Mouse (Mus musculus) limb, embryonic 13.5 days (tissue): ENCODE data around the gene Wdr95. TPM values are rescaled to one million over a fixed set of nuclear protein-coding genes. Genes with fewer than 3 reads are reported as not detected.
A peak's percentile ranks its signal among the peaks of the same experiment; 100 is the strongest.
"Not testable (repeated sequence)": the region's sequence is repeated elsewhere in the genome, so short reads cannot be mapped to it uniquely, and the experiment has no call there.

Experiments used
- ATAC-seq: fragments of 200-750 bp; cut with Nextera tagmentation; 2 replicates; pipeline ENCODE4 v1.8.0; 2017; ENCODE audit warnings: low read depth, moderate number of reproducible peaks, moderate TSS enrichment; ENCODE audit not compliant: low FRiP score
- H3K27ac ChIP-seq: fragments of 300-500 bp; sonication (generic); 2 replicates; pipeline ENCODE4 v1.5.1; 2015; ENCODE audit warnings: inconsistent platforms, mild to moderate bottlenecking, moderate library complexity
- H3K27me3 ChIP-seq: fragments of 300-500 bp; sonication (generic); 2 replicates; pipeline ENCODE4 v1.6.1; 2015; ENCODE audit warnings: mild to moderate bottlenecking, inconsistent platforms
- H3K36me3 ChIP-seq: fragments of 300-500 bp; sonication (generic); 2 replicates; pipeline ENCODE4 v1.6.1; 2015; ENCODE audit warnings: inconsistent platforms, mild to moderate bottlenecking, moderate library complexity
- H3K4me1 ChIP-seq: fragments of 300-500 bp; sonication (generic); 2 replicates; pipeline ENCODE4 v1.6.1; 2015; ENCODE audit warnings: inconsistent platforms
- H3K4me2 ChIP-seq: fragments of 300-500 bp; sonication (generic); replicated peaks from 2 replicates; pipeline ENCODE4 v1.6.1; 2015; ENCODE audit warnings: inconsistent platforms, mild to moderate bottlenecking, moderate library complexity
- H3K4me3 ChIP-seq: fragments of 300-500 bp; sonication (generic); 2 replicates; pipeline ENCODE4 v1.5.1; 2015; ENCODE audit warnings: moderate library complexity, mild to moderate bottlenecking, inconsistent platforms
- H3K9ac ChIP-seq: fragments of 300-500 bp; sonication (generic); 2 replicates; pipeline ENCODE4 v1.6.1; 2015; ENCODE audit warnings: mild to moderate bottlenecking, inconsistent platforms
- H3K9me3 ChIP-seq: fragments of 300-500 bp; sonication (generic); 2 replicates; pipeline ENCODE4 v1.6.1; 2016; ENCODE audit warnings: inconsistent platforms
- WGBS: fragments of 180-500 bp; shearing (Covaris S2); methylation state at CpG from one replicate; pipeline ENCODE4 v1.1.7; 2015; 5-methylcytosine and 5-hydroxymethylcytosine counted together
- polyA plus RNA-seq: library from polyadenylated mRNA; unstranded; fragments of >200 nt; fragmentation: Nextera tagmentation; extraction: Ambion mirVana; gene quantifications from 2 replicates; pipeline ENCODE4 v1.2.1, GENCODE M21; 2015

Gene Wdr95
- polyA plus RNA-seq, 1 experiment from 2014 or later = 0.08 TPM

DNA sequence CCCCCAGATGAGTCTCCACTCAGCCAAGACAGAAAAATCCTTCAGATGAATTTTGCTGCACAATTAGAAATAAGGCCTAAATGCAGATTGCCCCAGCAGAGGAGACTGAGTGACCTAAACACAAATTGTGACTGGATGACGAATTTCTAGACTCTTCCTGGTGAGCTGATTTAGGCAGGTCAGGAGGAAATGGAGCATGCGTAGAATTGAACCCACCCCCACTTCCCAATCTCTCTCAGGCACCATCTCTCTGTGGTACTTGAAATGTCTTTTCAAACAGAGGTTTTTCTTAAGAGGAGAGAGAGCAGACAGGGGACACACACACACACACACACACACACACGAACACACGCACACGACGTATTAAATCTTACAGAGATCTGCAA, 4.6 kb upstream of the Wdr95 start:
- Histone ChIP-seq H3K27me3 (0 out of 2 replicates have a peak, but pooled peaks cover 3% of the 10 kb centered on the region), H3K27ac (no peak overlapping the region), H3K9me3 (no peaks in the 10 kb centered on the region), H3K4me3 (no peak overlapping the region), H3K4me1 (peaks cover 29% of the 10 kb centered on the region), H3K9ac (no peak overlapping the region), H3K36me3 (no peaks in the 10 kb centered on the region), H3K4me2 (no peak overlapping the region)
- ATAC-seq = no peak
- WGBS = 58% methylated on average over 6 of the region's 6 CpGs

DNA sequence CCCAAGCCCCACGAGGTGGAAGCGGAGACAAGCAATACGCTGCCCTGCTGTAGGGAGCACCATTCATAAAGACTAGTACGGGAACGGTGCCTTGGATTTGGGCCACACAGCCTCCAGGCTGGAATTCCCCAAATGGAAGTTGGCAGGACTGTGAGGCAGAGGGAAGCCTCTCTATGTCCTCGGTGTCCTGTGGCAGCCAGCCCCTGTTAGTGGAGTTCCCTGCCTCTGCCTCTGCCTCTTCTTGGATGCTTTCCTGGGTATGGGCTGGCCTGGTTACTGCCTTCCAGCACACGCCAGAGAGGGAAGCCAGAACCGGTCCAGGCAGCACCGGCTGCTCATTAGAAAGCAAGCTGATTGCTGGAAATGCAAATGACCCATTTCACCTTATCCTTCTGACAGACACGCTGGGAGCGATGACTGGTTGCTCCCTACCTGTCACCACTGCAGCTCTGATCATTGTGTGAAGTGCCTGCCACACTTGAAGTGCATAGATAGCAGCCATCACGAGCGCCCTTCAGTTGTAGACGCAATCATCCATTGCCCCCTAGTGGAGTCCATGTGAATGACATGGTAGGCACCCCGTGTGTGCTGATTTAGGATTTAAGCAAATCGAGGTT, 4.1 kb upstream of the Wdr95 start:
- H3K9me3 ChIP-seq = no peaks in the 10 kb centered on the region
- peak; percentile 68 for ATAC-seq
- H3K4me3 ChIP-seq = no peak overlapping the region
- 23% methylated on average over 16 of the region's 16 CpGs for WGBS
- H3K4me2 ChIP-seq = peak overlapping the region; percentile 38
- 0 out of 2 replicates have a peak, but pooled peaks cover 3% of the 10 kb centered on the region for H3K27me3 ChIP-seq
- H3K9ac ChIP-seq = no peak overlapping the region
- peak overlapping the region; percentile 67; the same call in 1 of the 2 replicates for H3K27ac ChIP-seq
- no peaks in the 10 kb centered on the region for H3K36me3 ChIP-seq
- H3K4me1 ChIP-seq = peaks cover 29% of the 10 kb centered on the region

DNA sequence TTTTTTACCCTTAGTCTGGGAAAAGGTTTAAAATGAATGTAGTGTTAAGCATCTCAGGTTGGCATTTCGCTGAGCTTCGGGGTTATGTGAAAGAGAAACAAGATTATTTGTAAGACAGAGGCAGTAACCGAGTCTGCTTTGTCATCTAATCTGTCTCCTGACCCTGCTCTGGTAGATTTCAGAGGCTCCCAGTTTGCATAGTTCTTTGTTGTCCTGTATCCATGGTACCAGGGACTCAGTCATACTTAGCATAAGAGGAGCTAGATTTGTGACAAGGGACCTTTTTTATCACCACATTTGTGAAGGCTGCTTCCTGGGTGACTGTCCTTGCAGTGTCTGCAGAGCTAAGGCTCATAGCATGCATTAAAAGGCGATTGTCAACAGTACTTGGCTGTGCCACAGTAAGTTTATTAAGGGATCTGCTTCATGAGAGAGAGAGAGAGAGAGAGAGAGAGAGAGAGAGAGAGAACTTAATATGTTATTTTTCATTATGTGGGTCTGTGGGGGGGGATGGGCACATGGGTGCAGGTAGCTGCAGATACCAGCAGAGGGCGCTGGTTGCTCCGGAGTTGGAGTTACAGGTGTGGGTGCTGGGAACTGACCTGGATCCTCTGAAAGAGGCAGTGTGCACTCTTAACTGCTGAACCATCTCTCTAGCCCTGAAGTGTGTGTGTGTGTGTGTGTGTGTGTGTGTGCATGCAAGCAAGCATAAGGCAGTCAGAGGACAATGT, 3.3 kb upstream of the Wdr95 start:
- H3K27me3 ChIP-seq = 0 out of 2 replicates have a peak, but pooled peaks cover 3% of the 10 kb centered on the region
- no peak overlapping the region for H3K27ac ChIP-seq
- peaks cover 29% of the 10 kb centered on the region for H3K4me1 ChIP-seq
- ATAC-seq = no peak
- no peak overlapping the region for H3K4me3 ChIP-seq
- peak overlapping the region; percentile 38 for H3K4me2 ChIP-seq
- no peaks in the 10 kb centered on the region for H3K36me3 ChIP-seq
- WGBS = 49% methylated on average over 6 of the region's 6 CpGs
- H3K9me3 ChIP-seq = no peaks in the 10 kb centered on the region
- no peak overlapping the region for H3K9ac ChIP-seq

DNA sequence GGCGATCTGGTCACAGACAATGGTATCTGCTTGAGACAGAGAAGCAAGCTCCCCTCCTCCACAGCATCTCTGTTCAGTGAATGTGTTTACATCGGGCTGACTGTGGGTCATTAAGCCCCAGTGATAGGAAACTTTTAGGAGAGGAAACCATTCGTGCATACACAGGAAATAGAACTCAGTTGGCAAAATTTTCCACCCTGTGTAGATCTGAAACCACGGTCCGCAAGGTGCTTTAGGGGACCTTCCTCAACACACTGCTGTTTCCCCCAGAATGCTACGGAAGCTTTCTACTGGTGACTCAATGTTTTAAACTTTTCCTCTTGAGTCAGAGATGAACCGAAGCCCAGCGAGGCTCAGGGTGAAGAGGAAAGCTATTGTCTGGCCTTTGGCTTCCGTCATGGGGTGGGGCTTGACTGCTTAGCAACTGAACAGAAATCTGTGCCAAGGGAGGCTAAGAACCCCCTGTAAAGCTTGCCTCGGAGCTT, 2.0 kb upstream of the Wdr95 start:
- no peak overlapping the region for H3K4me3 ChIP-seq

GRCm38 (mm10) chr5:149527292-149527691, 1.2 kb upstream of the Wdr95 start:
- 82% methylated on average over 4 of the region's 4 CpGs for WGBS

More for the DNA sequence above, 2.0 kb upstream of the Wdr95 start:
- Histone ChIP-seq H3K27me3 (0 out of 2 replicates have a peak, but pooled peaks cover 3% of the 10 kb centered on the region), H3K36me3 (no peaks in the 10 kb centered on the region), H3K9me3 (no peaks in the 10 kb centered on the region), H3K27ac (no peak overlapping the region), H3K4me2 (no peak overlapping the region), H3K4me1 (peaks cover 27% of the 10 kb centered on the region), H3K9ac (no peak overlapping the region)
- no peak for ATAC-seq
- 60% methylated on average over 10 of the region's 10 CpGs for WGBS

DNA sequence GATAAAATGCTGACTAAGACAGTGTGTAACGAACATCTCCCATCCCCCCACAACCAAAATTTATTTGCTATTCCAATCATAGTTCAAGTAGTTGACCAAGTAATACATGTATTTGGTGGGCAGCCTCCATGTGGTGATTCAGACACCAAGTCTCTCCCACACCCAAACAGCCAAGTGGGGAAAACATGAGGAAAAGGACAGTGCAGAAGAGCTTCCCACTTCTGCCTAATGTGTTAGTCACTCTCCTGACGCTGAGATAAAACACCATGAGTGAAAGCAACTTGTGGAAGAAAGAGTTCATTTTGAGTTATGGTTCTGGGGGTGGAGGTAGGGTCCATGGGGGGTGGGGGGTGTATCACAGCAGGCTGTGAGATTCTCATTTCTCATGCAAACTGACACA, 5.4 kb downstream of the Wdr95 start:
- Histone ChIP-seq H3K27me3 (no peaks in the 10 kb centered on the region), H3K27ac (no peak overlapping the region), H3K4me1 (peaks cover 28% of the 10 kb centered on the region), H3K4me3 (no peak overlapping the region), H3K36me3 (no peaks in the 10 kb centered on the region), H3K4me2 (no peak overlapping the region), H3K9ac (no peak overlapping the region), H3K9me3 (no peaks in the 10 kb centered on the region)
- WGBS = 91% methylated on average over 2 of the region's 2 CpGs
- ATAC-seq = no peak

More at GRCm38 (mm10) chr5:149527292-149527691, 1.2 kb upstream of the Wdr95 start:
- not testable (repeated sequence) for H3K36me3 ChIP-seq, ATAC-seq, H3K4me3 ChIP-seq, H3K9me3 ChIP-seq, H3K27ac ChIP-seq, H3K27me3 ChIP-seq, H3K4me2 ChIP-seq, H3K9ac ChIP-seq
- H3K4me1 ChIP-seq = peaks cover 25% of the 10 kb centered on the region

GRCm38 (mm10) chr5:149536005-149536404, 7.5 kb downstream of the Wdr95 start:
- H3K9me3 ChIP-seq = no peaks in the 10 kb centered on the region
- H3K4me2 ChIP-seq = peak overlapping the region; percentile 23
- H3K27ac ChIP-seq = no peak overlapping the region
- ATAC-seq = no peak
- peaks cover 35% of the 10 kb centered on the region for H3K4me1 ChIP-seq
- H3K4me3 ChIP-seq = no peak overlapping the region
- WGBS = 63% methylated on average over 9 of the region's 9 CpGs
- H3K36me3 ChIP-seq = no peaks in the 10 kb centered on the region
- 0 out of 2 replicates have a peak overlapping the region, but pooled peaks have one; percentile 25 for H3K9ac ChIP-seq
- H3K27me3 ChIP-seq = no peaks in the 10 kb centered on the region

DNA sequence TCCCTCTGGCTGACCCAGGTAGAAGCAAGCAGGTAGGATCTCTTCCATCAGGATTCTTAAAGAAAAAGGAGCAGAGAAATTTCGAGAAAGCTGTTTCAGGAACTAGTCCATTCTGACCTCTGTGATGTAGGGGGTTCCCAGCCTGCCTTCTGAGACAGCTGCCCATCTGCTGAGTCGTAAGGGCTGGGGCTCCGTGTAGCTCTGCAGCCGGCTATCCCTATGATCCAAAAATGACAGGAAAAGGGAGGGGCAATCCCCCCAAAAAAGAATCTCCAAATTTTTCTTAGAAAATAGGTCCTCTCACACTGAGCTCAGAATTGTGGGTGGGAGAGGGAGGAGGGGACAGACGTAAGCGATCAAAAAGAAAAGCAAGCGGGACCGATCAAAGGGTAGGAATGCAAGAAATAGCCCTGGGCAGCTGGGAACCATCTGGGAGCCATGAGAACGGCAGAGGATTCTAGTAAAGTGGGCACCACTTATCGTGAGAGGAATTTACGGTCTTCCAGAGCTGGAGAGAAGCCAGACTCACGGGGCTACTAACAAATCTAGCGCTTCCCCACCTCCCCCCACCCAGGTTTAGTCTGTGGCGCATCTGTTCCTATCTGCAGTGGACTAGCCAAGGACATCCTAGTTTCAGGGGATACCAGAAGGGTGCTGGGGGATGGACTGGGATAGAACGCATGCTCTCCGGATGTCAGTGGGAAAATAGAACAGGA, 9.5 kb downstream of the Wdr95 start:
- 9% methylated on average over 16 of the region's 16 CpGs for WGBS
- ATAC-seq = peak; percentile 81
- Histone ChIP-seq H3K27ac (peak overlapping the region; percentile 29), H3K36me3 (no peaks in the 10 kb centered on the region), H3K4me3 (peak overlapping the region; percentile 24), H3K9ac (peak overlapping the region; percentile 52; the same call in 1 of the 2 replicates), H3K4me1 (peaks cover 35% of the 10 kb centered on the region), H3K27me3 (no peaks in the 10 kb centered on the region), H3K4me2 (peak overlapping the region; percentile 53), H3K9me3 (no peaks in the 10 kb centered on the region)

DNA sequence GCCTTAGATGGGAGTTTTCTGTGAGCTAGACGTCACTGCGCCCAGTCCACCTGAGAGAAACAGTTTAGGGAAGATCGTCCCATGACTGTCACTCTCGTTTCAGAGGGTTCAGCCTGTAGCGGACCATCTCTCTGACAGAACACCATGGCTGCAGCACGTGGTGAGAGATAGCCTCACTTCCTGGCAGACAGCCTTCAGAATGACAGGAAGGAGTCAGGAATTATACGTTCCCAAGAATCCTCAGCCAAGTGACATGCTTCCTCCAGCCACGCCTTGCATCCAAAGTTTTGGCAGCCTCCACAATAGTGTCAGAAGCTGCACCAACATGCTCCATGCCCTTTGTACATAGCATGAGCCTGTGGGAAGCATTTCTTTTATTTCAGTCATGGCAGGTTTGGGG, 10.1 kb downstream of the Wdr95 start:
- no peak for ATAC-seq
- Histone ChIP-seq H3K36me3 (no peaks in the 10 kb centered on the region), H3K27me3 (no peaks in the 10 kb centered on the region), H3K27ac (peak overlapping the region; percentile 22), H3K4me3 (no peak overlapping the region), H3K9ac (no peak overlapping the region; the same call in 1 of the 2 replicates), H3K4me2 (peak overlapping the region; percentile 53), H3K4me1 (peaks cover 35% of the 10 kb centered on the region), H3K9me3 (no peaks in the 10 kb centered on the region)
- WGBS = 45% methylated on average over 8 of the region's 8 CpGs

DNA sequence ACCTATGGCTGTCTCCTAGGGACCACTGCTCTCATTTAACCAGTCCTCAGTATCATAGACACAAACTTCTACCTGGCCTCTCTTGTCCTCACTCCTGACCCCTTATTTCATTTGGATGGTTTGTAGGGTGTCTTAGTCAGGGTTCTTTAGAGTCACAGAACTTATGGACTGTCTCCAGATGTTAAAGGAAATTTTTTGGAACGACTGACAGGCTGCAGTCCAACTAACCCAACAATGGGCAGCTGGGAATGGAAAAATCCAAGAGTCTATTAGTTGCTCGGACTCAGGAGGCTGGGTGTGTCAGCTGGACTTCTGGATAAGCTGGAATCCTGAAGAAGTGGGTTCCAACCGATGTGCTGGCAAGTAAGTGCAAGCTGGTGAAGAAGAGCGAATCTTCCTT, 10.6 kb downstream of the Wdr95 start:
- ATAC-seq = no peak
- Histone ChIP-seq H3K4me3 (no peak overlapping the region), H3K27ac (no peak overlapping the region), H3K4me1 (peaks cover 35% of the 10 kb centered on the region), H3K36me3 (no peaks in the 10 kb centered on the region), H3K4me2 (no peak overlapping the region), H3K9ac (no peak overlapping the region), H3K9me3 (no peaks in the 10 kb centered on the region), H3K27me3 (no peaks in the 10 kb centered on the region)
- WGBS = 74% methylated on average over 4 of the region's 4 CpGs

- Histone ChIP-seq H3K36me3 (no peaks in the 10 kb centered on the region), H3K9ac (no peak overlapping the region), H3K9me3 (peaks cover 6% of the 10 kb centered on the region; the same call in 1 of the 2 replicates), H3K4me3 (no peak overlapping the region), H3K4me1 (peaks cover 5% of the 10 kb centered on the region; the same call in 1 of the 2 replicates), H3K27me3 (no peaks in the 10 kb centered on the region), H3K27ac (no peak overlapping the region), H3K4me2 (no peak overlapping the region)
- no peak for ATAC-seq
- 56% methylated on average over 8 of the region's 10 CpGs for WGBS
Observed at GRCm38 (mm10) chr5:149551179-149551578, 22.7 kb downstream of the Wdr95 start.

GRCm38 (mm10) chr5:149552742-149553141, 24.3 kb downstream of the Wdr95 start:
- 47% methylated on average over 9 of the region's 9 CpGs for WGBS
- Histone ChIP-seq H3K4me2 (no peak overlapping the region), H3K9ac (no peak overlapping the region), H3K4me3 (no peak overlapping the region), H3K36me3 (no peaks in the 10 kb centered on the region), H3K27ac (no peak overlapping the region), H3K4me1 (peaks cover 5% of the 10 kb centered on the region; the same call in 1 of the 2 replicates), H3K27me3 (no peaks in the 10 kb centered on the region), H3K9me3 (peaks cover 6% of the 10 kb centered on the region; the same call in 1 of the 2 replicates)
- ATAC-seq = no peak
